Mouse (Mus musculus): ENCODE measurements around the gene Gm9999. TPM values are rescaled to one million over a fixed set of nuclear protein-coding genes. Genes with fewer than 3 reads are reported as not detected.

Gm9999 gene
- polyA plus RNA-seq (2014; fragmentation: Illumina TruSeq; extraction: RNeasy Lipid Tissue Mini Kit (QIAGEN cat#74804); ENCODE audit: low read depth, low replicate concordance) = not detected

DNA sequence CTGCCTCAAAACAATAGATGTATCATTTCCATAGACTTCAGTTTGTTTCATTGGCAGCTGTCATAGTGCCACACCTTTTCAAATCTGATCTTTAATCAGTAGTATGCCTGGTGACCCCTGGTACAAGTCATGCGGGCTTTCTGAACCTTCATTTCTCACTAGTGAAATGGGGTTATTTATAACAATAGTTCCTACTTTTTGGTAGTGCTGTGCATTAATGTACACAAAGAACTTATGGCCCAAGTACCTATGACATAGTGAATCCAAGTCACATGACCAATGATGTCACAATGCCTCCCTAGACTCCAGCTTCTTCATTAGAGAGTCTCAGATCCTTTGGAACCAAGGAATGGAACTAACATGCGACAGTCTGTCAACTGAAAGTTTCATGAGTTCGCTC lies at the start of gene Gm9999:
Gene Gm9999 (plus strand): TSS at position 301 of the 400 bp plus-strand sequence.

DNA sequence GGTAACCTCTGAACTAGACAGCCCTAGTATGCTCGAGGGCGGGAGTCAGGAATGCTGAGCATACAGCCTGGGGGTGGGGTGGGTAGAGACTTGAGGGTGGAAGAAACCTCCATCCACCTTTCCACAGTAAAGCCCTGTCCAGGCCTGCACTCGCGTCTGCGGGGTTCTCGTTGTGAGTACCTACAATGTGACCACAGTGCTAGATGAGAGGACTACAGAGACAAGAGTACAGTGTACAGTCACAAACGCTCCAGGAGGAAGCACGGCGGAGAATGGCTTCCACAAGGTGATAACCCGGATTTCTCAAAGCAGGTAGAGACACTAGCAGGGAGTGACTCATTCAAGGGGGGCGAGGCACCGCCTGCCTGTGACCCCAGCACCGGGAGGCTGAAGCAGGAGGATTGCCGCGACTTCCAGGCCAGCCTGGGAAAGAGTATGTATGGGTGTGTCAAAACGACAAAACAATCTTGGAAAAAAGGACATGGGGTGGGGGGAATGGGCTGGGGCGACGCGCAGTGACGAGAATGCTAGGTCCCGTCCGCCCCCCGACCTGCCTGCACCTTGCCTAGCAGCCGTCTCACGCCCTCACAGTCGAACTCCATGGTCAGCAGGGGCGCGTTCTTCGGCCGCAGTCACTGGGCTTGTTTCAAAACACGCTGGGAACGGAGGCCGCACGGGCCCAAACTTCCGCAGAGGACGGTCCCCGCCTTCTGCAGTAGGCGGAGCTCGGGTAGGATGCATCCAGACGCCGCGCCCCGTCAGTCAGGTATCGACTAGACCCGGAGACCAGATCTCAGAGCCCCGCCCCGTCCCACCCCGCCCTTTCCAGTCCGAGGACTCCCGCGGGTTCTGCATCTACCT lies 25.3 kb upstream of the Gm9999 start, which contains the start of gene Uevld:
Gene Uevld (minus strand): TSS at position 697 of the 861 bp plus-strand sequence.

DNA sequence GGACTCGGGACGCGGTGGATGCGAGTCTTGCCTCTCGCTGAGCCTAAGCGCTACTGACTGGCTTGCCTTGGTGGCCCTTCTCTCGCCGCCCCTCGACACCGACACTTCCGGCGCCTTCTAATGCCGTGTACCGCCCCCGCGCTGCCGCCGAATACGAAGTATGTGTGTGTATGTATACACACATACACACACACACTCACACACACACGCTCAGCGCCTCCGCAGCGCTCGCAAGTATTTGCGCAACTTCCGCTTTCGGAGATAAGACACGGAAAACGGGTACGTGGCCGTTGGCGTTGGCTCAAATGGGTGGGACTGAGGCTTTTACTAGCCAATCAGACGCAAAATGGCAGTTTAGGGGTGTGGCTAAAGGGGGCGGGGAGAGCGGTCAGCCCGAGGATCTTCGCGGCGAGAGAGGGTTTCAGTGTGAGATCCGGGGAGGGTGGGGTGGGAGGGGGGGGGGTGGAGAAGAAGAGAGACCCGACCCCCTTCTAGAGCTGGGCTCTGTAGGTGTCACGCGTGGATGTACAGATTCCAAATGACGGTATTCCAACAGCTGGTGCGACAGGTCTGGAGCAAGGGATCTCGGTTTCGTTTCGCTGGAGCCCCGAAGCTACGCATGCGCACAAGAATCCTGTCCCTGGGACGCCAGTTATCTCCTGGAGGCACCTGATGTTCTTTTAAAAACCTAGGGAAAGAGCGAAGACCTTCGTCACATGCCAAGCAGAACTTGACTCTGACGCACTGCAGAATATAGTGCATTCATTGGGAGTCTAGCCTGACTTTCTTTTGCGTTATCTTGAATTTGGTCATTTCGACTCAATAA lies 25.0 kb downstream of the Gm9999 start, which contains the start of gene Spty2d1:
Gene Spty2d1 (minus strand): TSS at position 244 of the 826 bp plus-strand sequence.

Other genes with a start within 250 kb of the Gm9999 start
- gene Saa1, start 240.6 kb upstream of the Gm9999 start, polyA plus RNA-seq (2014; fragmentation: Illumina TruSeq; extraction: RNeasy Lipid Tissue Mini Kit (QIAGEN cat#74804); ENCODE audit: low read depth, low replicate concordance) = not detected
- not detected for gene Saa2, start 231.8 kb upstream of the Gm9999 start, polyA plus RNA-seq (2014; fragmentation: Illumina TruSeq; extraction: RNeasy Lipid Tissue Mini Kit (QIAGEN cat#74804); ENCODE audit: low read depth, low replicate concordance)
- gene Hps5, start 187.5 kb upstream of the Gm9999 start, polyA plus RNA-seq (2014; fragmentation: Illumina TruSeq; extraction: RNeasy Lipid Tissue Mini Kit (QIAGEN cat#74804); ENCODE audit: low read depth, low replicate concordance) = 47.9 TPM
- 87.8 TPM for gene Gtf2h1, start 187.5 kb upstream of the Gm9999 start, polyA plus RNA-seq (2014; fragmentation: Illumina TruSeq; extraction: RNeasy Lipid Tissue Mini Kit (QIAGEN cat#74804); ENCODE audit: low read depth, low replicate concordance)
- gene Ldha, start 142.1 kb upstream of the Gm9999 start, polyA plus RNA-seq (2014; fragmentation: Illumina TruSeq; extraction: RNeasy Lipid Tissue Mini Kit (QIAGEN cat#74804); ENCODE audit: low read depth, low replicate concordance) = 201 TPM
- not detected for gene Ldhc, start 122.4 kb upstream of the Gm9999 start, polyA plus RNA-seq (2014; fragmentation: Illumina TruSeq; extraction: RNeasy Lipid Tissue Mini Kit (QIAGEN cat#74804); ENCODE audit: low read depth, low replicate concordance)
- 241 TPM for gene Tsg101, start 63.6 kb upstream of the Gm9999 start, polyA plus RNA-seq (2014; fragmentation: Illumina TruSeq; extraction: RNeasy Lipid Tissue Mini Kit (QIAGEN cat#74804); ENCODE audit: low read depth, low replicate concordance)
- 21.9 TPM for gene Uevld, start 25.1 kb upstream of the Gm9999 start, polyA plus RNA-seq (2014; fragmentation: Illumina TruSeq; extraction: RNeasy Lipid Tissue Mini Kit (QIAGEN cat#74804); ENCODE audit: low read depth, low replicate concordance)
- gene Spty2d1, start 24.8 kb downstream of the Gm9999 start, polyA plus RNA-seq (2014; fragmentation: Illumina TruSeq; extraction: RNeasy Lipid Tissue Mini Kit (QIAGEN cat#74804); ENCODE audit: low read depth, low replicate concordance) = 35.4 TPM
- gene Tmem86a, start 67.0 kb downstream of the Gm9999 start, polyA plus RNA-seq (2014; fragmentation: Illumina TruSeq; extraction: RNeasy Lipid Tissue Mini Kit (QIAGEN cat#74804); ENCODE audit: low read depth, low replicate concordance) = 3.0 TPM
- gene Ptpn5, start 150.1 kb downstream of the Gm9999 start, polyA plus RNA-seq (2014; fragmentation: Illumina TruSeq; extraction: RNeasy Lipid Tissue Mini Kit (QIAGEN cat#74804); ENCODE audit: low read depth, low replicate concordance) = not detected
- gene Mrgpra6, start 221.3 kb downstream of the Gm9999 start, polyA plus RNA-seq (2014; fragmentation: Illumina TruSeq; extraction: RNeasy Lipid Tissue Mini Kit (QIAGEN cat#74804); ENCODE audit: low read depth, low replicate concordance) = not detected

Data from kidney, adult 10 weeks (tissue).